Mouse (Mus musculus) lung, embryonic 14.5 days (tissue): ENCODE results near the gene Npr1. TPM values are rescaled to one million over a fixed set of nuclear protein-coding genes. Genes with fewer than 3 reads are reported as not detected.

Experiments used
- ATAC-seq: fragments of 200-750 bp; cut with Nextera tagmentation; 2 replicates; pipeline ENCODE4 v1.8.0; 2017; ENCODE audit warnings: mild to moderate bottlenecking, moderate TSS enrichment, moderate library complexity; ENCODE audit not compliant: insufficient read depth
- DNase-seq: peaks from one replicate; pipeline ENCODE4 v3.0.0-alpha.2; 2015
- H3K27ac ChIP-seq: fragments of 300-500 bp; sonication (generic); 2 replicates; pipeline ENCODE4 v1.5.1; 2014; ENCODE audit warnings: low read depth, mild to moderate bottlenecking, moderate library complexity
- H3K27me3 ChIP-seq: fragments of 300-500 bp; sonication (generic); 2 replicates; pipeline ENCODE4 v1.6.1; 2014; ENCODE audit warnings: low read length, control low read depth; ENCODE audit not compliant: insufficient read depth
- H3K36me3 ChIP-seq: fragments of 300-500 bp; sonication (generic); 2 replicates; pipeline ENCODE4 v1.6.1; 2014; ENCODE audit warnings: control low read depth; ENCODE audit not compliant: insufficient read depth
- H3K4me1 ChIP-seq: fragments of 300-500 bp; sonication (generic); 2 replicates; pipeline ENCODE4 v1.6.1; 2014; ENCODE audit warnings: antibody characterized with exemption, control low read depth; ENCODE audit not compliant: insufficient read depth
- H3K4me2 ChIP-seq: fragments of 300-500 bp; sonication (generic); 2 replicates; pipeline ENCODE4 v1.6.1; 2014; ENCODE audit warnings: mild to moderate bottlenecking
- H3K4me3 ChIP-seq: fragments of 300-500 bp; sonication (generic); 2 replicates; pipeline ENCODE4 v1.5.1; 2014; ENCODE audit warnings: low read depth, low read length
- H3K9ac ChIP-seq: fragments of 300-500 bp; sonication (generic); 2 replicates; pipeline ENCODE4 v1.6.1; 2014
- H3K9me3 ChIP-seq: fragments of 300-500 bp; sonication (generic); 2 replicates; pipeline ENCODE4 v1.6.1; 2016; ENCODE audit warnings: low read depth, low read length, control low read depth
- CTCF ChIP-seq: IDR thresholded peaks from 2 replicates; pipeline ENCODE4 v1.5.1; 2016; ENCODE audit warnings: antibody characterized with exemption, low read depth
- whole genome bisulfite sequencing: fragments of 180-500 bp; shearing (Covaris S2); extraction: QIAGEN DNeasy Blood & Tissue Kit; methylation state at CpG from one replicate; pipeline ENCODE4 v1.1.7; 2014; 5-methylcytosine and 5-hydroxymethylcytosine counted together
- polyA plus RNA-seq: library from polyadenylated mRNA; unstranded; fragments of >200 nt; fragmentation: Nextera tagmentation; extraction: Ambion mirVana; gene quantifications from 2 replicates; pipeline ENCODE4 v1.2.1, GENCODE M21; 2014

Npr1 gene
- polyA plus RNA-seq, 1 experiment from 2014 or later: 17.8 TPM

GRCm38 (mm10) chr3:90475831-90476611, 10.4 kb upstream of the Npr1 start, which contains the start of gene Ilf2:
TSS of gene Ilf2 (plus strand) at chr3:90476126.
- no peaks in the 10 kb centered on the region for H3K4me1 ChIP-seq
- DNase-seq: peak; percentile 99
- H3K4me2 ChIP-seq: peak within 1 kb of the TSS; percentile 78
- peak; percentile 99 for ATAC-seq
- peaks cover 37% of the 10 kb centered on the region for H3K36me3 ChIP-seq
- H3K27ac ChIP-seq: peak within 1 kb of the TSS; percentile 95
- TF ChIP-seq CTCF: peak; percentile 67
- H3K27me3 ChIP-seq: no peaks in the 10 kb centered on the region
- peak within 1 kb of the TSS; percentile 80 for H3K4me3 ChIP-seq
- no peaks in the 10 kb centered on the region for H3K9me3 ChIP-seq
- WGBS: under 1% methylated on average over 45 of the region's 45 CpGs
- H3K9ac ChIP-seq: peak within 1 kb of the TSS; percentile 96

GRCm38 (mm10) chr3:90475151-90475830, 9.6 kb upstream of the Npr1 start:
- Histone ChIP-seq H3K9me3 (no peaks in the 10 kb centered on the region), H3K36me3 (peaks cover 30% of the 10 kb centered on the region), H3K27ac (no peak overlapping the region), H3K4me1 (no peaks in the 10 kb centered on the region), H3K27me3 (no peaks in the 10 kb centered on the region), H3K9ac (no peak overlapping the region), H3K4me3 (peak overlapping the region; percentile 35), H3K4me2 (peak overlapping the region; percentile 51)
- ATAC-seq (peak; percentile 1; the same call in 1 of the 2 replicates), DNase-seq (no peak)
- 38% methylated on average over 15 of the region's 16 CpGs for WGBS
- TF ChIP-seq CTCF: no peak

GRCm38 (mm10) chr3:90472213-90472612, 6.5 kb upstream of the Npr1 start:
- no peaks in the 10 kb centered on the region for H3K9me3 ChIP-seq
- no peak overlapping the region for H3K4me2 ChIP-seq
- 27% methylated on average over 3 of the region's 3 CpGs for WGBS
- DNase-seq (peak; percentile 59), ATAC-seq (no peak)
- peak; percentile 45 for TF ChIP-seq CTCF
- H3K9ac ChIP-seq: no peak overlapping the region
- H3K27ac ChIP-seq: no peak overlapping the region
- no peaks in the 10 kb centered on the region for H3K4me1 ChIP-seq
- H3K4me3 ChIP-seq: no peak overlapping the region
- H3K27me3 ChIP-seq: no peaks in the 10 kb centered on the region
- 0 out of 2 replicates have a peak, but pooled peaks cover 2% of the 10 kb centered on the region for H3K36me3 ChIP-seq

GRCm38 (mm10) chr3:90467618-90468300, 2.1 kb upstream of the Npr1 start:
- Histone ChIP-seq H3K4me3 (no peak overlapping the region), H3K4me2 (no peak overlapping the region), H3K4me1 (peaks cover 4% of the 10 kb centered on the region; the same call in 1 of the 2 replicates), H3K9me3 (no peaks in the 10 kb centered on the region), H3K27me3 (peaks cover 31% of the 10 kb centered on the region), H3K27ac (no peak overlapping the region), H3K36me3 (no peaks in the 10 kb centered on the region), H3K9ac (no peak overlapping the region)
- WGBS: 90% methylated on average over 10 of the region's 10 CpGs
- no peak for TF ChIP-seq CTCF
- ATAC-seq (no peak), DNase-seq (no peak)

- peak overlapping the region; percentile 57 for H3K4me3 ChIP-seq
- ATAC-seq (peak; percentile 60), DNase-seq (peak; percentile 93)
- peak overlapping the region; percentile 50; the same call in 1 of the 2 replicates for H3K27ac ChIP-seq
- peak overlapping the region; percentile 93 for H3K4me2 ChIP-seq
- under 1% methylated on average over 15 of the region's 15 CpGs for WGBS
- peak overlapping the region; percentile 47 for H3K9ac ChIP-seq
- peaks cover 4% of the 10 kb centered on the region; the same call in 1 of the 2 replicates for H3K4me1 ChIP-seq
- peak; percentile 90 for TF ChIP-seq CTCF
- H3K9me3 ChIP-seq: no peaks in the 10 kb centered on the region
- peaks cover 32% of the 10 kb centered on the region for H3K27me3 ChIP-seq
- H3K36me3 ChIP-seq: no peaks in the 10 kb centered on the region
Observed at GRCm38 (mm10) chr3:90466311-90466766, 673 bp upstream of the Npr1 start.

- DNase-seq (peak; percentile 47), ATAC-seq (peak; percentile 31)
- H3K27me3 ChIP-seq: peaks cover 32% of the 10 kb centered on the region
- H3K4me2 ChIP-seq: peak overlapping the region; percentile 93
- TF ChIP-seq CTCF: no peak
- H3K4me3 ChIP-seq: peak overlapping the region; percentile 57
- H3K36me3 ChIP-seq: no peaks in the 10 kb centered on the region
- H3K9me3 ChIP-seq: no peaks in the 10 kb centered on the region
- H3K4me1 ChIP-seq: peaks cover 4% of the 10 kb centered on the region; the same call in 1 of the 2 replicates
- H3K27ac ChIP-seq: no peak overlapping the region; the same call in 1 of the 2 replicates
- peak overlapping the region; percentile 62 for H3K9ac ChIP-seq
- under 1% methylated on average over 75 of the region's 75 CpGs for WGBS
Observed at GRCm38 (mm10) chr3:90465081-90465685, 483 bp downstream of the Npr1 start.
